Mouse (Mus musculus): Measurements from ENCODE around the gene Sec61a1.

Sec61a1 gene

GRCm38 (mm10) chr6:88517701-88518403 is 853 bp downstream of the Sec61a1 start:
- no peak for DNase-seq (ENCODE audit: low read depth, low spot score)

- no peak for DNase-seq (ENCODE audit: low read depth, low spot score)
Measured at GRCm38 (mm10) chr6:88516667-88517066, 2.0 kb downstream of the Sec61a1 start.

GRCm38 (mm10) chr6:88515971-88516370 is 2.7 kb downstream of the Sec61a1 start:
- DNase-seq (ENCODE audit: low read depth, low spot score) = no peak

- DNase-seq (ENCODE audit: low read depth, low spot score) = no peak
Measured at GRCm38 (mm10) chr6:88514546-88514945, 4.2 kb downstream of the Sec61a1 start.

- DNase-seq (ENCODE audit: low read depth, low spot score) = no peak
Measured at GRCm38 (mm10) chr6:88513984-88514383, 4.7 kb downstream of the Sec61a1 start.

- no peak for DNase-seq (ENCODE audit: low read depth, low spot score)
Measured at GRCm38 (mm10) chr6:88503044-88503443, 15.7 kb downstream of the Sec61a1 start.

- peak; percentile 51 for DNase-seq (ENCODE audit: low read depth, low spot score)
Measured at GRCm38 (mm10) chr6:88502030-88502970, 16.4 kb downstream of the Sec61a1 start.

- no peak for DNase-seq (ENCODE audit: low read depth, low spot score)
Measured at GRCm38 (mm10) chr6:88500405-88500767, 18.3 kb downstream of the Sec61a1 start.

- DNase-seq (ENCODE audit: low read depth, low spot score) = peak; percentile 49
Measured at GRCm38 (mm10) chr6:88499481-88500404, 19.0 kb downstream of the Sec61a1 start.

GRCm38 (mm10) chr6:88493712-88494111 is 25.0 kb downstream of the Sec61a1 start:
- no peak for DNase-seq (ENCODE audit: low read depth, low spot score)

GRCm38 (mm10) chr6:88490629-88491354 is 27.9 kb downstream of the Sec61a1 start:
- no peak for DNase-seq (ENCODE audit: low read depth, low spot score)

- DNase-seq (ENCODE audit: low read depth, low spot score) = no peak
Measured at GRCm38 (mm10) chr6:88489834-88490233, 28.9 kb downstream of the Sec61a1 start.

GRCm38 (mm10) chr6:88489026-88489425 is 29.7 kb downstream of the Sec61a1 start:
- DNase-seq (ENCODE audit: low read depth, low spot score) = no peak

- DNase-seq (ENCODE audit: low read depth, low spot score) = no peak
Measured at GRCm38 (mm10) chr6:88486893-88487292, 31.8 kb downstream of the Sec61a1 start.

GRCm38 (mm10) chr6:88485378-88485777 is 33.3 kb downstream of the Sec61a1 start:
- no peak for DNase-seq (ENCODE audit: low read depth, low spot score)

GRCm38 (mm10) chr6:88483913-88484312 is 34.8 kb downstream of the Sec61a1 start:
- DNase-seq (ENCODE audit: low read depth, low spot score) = no peak

- no peak for DNase-seq (ENCODE audit: low read depth, low spot score)
Measured at GRCm38 (mm10) chr6:88483111-88483510, 35.6 kb downstream of the Sec61a1 start.

- no peak for DNase-seq (ENCODE audit: low read depth, low spot score)
Measured at GRCm38 (mm10) chr6:88480421-88480820, 38.3 kb downstream of the Sec61a1 start.

- DNase-seq (ENCODE audit: low read depth, low spot score) = no peak
Measured at GRCm38 (mm10) chr6:88469878-88470277, 48.8 kb downstream of the Sec61a1 start.

GRCm38 (mm10) chr6:88465181-88465920 is 53.4 kb downstream of the Sec61a1 start, which contains the start of gene Ruvbl1:
Gene Ruvbl1, plus strand, starts transcription at chr6:88465409.
- peak; percentile 92 for DNase-seq (ENCODE audit: low read depth, low spot score)

Measured in c-Kit-negative CD71-positive TER-119-positive erythroid progenitor cells, embryonic 14.5 days (primary cell).